Comparison of ENCODE assay signal across 17 mouse cellular contexts in genomic region chr1:35694775-35695591, GRCm38 (mm10).
A peak's percentile ranks its signal among the peaks of the same experiment; 100 is the strongest.
DNase-seq lines count a peak whose midpoint lies in the region; ATAC-seq and TF ChIP-seq lines count a peak whose summit lies in the region.
"Had no signal": no experiment of that assay in that cellular context is flagged by ENCODE, and none has a peak within 500 bp of the region (broad histone marks: within the 10 kb centered on the region; RNA-seq: fewer than 3 reads in every experiment).

No protein-coding gene starts in this region.

- no peak overlapping the region for H3K9ac ChIP-seq in lung, embryonic 14.5 days
- no peak overlapping the region for H3K9ac ChIP-seq in lung, postnatal 0 days (replicated peaks; ENCODE audit: low read depth)
- H3K9ac ChIP-seq in forebrain, embryonic 13.5 days: no peak overlapping the region; the same call in 1 of the 2 replicates
- H3K9ac ChIP-seq in neural tube, embryonic 14.5 days (replicated peaks; ENCODE audit: low read depth, low read length): no peak overlapping the region
- H3K9ac ChIP-seq: embryonic facial prominence, embryonic 13.5 days; heart, embryonic 13.5 days; limb, embryonic 12.5 days; stomach, embryonic 15.5 days had no signal

- H3K9me3 ChIP-seq in lung, embryonic 14.5 days (ENCODE audit: low read depth, low read length): no peaks in the 10 kb centered on the region
- H3K9me3 ChIP-seq in lung, postnatal 0 days (ENCODE audit: low read length): no peaks in the 10 kb centered on the region
- no peaks in the 10 kb centered on the region for H3K9me3 ChIP-seq in forebrain, embryonic 13.5 days (replicated peaks)
- no peaks in the 10 kb centered on the region for H3K9me3 ChIP-seq in neural tube, embryonic 14.5 days (ENCODE audit: control insufficient read depth, low read length)
- H3K9me3 ChIP-seq: embryonic facial prominence, embryonic 13.5 days; limb, embryonic 12.5 days; stomach, embryonic 15.5 days had no signal

- TF ChIP-seq CTCF in lung, embryonic 14.5 days (IDR thresholded peaks at IDR 0.05; ENCODE audit: low read depth): no peak
- TF ChIP-seq CTCF in lung, postnatal 0 days (IDR thresholded peaks at IDR 0.05): no peak

- H3K27ac ChIP-seq in lung, embryonic 14.5 days (ENCODE audit: low read depth): no peak overlapping the region
- H3K27ac ChIP-seq in lung, postnatal 0 days (ENCODE audit: low read length): no peak overlapping the region
- H3K27ac ChIP-seq in forebrain, embryonic 13.5 days: peak overlapping the region; percentile 44; the same call in 1 of the 2 replicates
- no peak overlapping the region for H3K27ac ChIP-seq in neural tube, embryonic 14.5 days (ENCODE audit: low read depth, low read length)
- H3K27ac ChIP-seq: embryonic facial prominence, embryonic 13.5 days; gastrocnemius, adult 2 months; heart, embryonic 13.5 days; limb, embryonic 12.5 days; stomach, embryonic 15.5 days had no signal

- no peaks in the 10 kb centered on the region for H3K4me1 ChIP-seq in lung, embryonic 14.5 days (ENCODE audit: insufficient read depth)
- no peaks in the 10 kb centered on the region for H3K4me1 ChIP-seq in lung, postnatal 0 days (ENCODE audit: insufficient read depth, low read depth, low read length)
- peaks cover 23% of the 10 kb centered on the region for H3K4me1 ChIP-seq in forebrain, embryonic 13.5 days
- H3K4me1 ChIP-seq in neural tube, embryonic 14.5 days (ENCODE audit: control insufficient read depth, insufficient read depth, low read length): no peaks in the 10 kb centered on the region
- H3K4me1 ChIP-seq: limb, embryonic 12.5 days; stomach, embryonic 15.5 days had no signal

- no peaks in the 10 kb centered on the region for H3K27me3 ChIP-seq in lung, embryonic 14.5 days (ENCODE audit: insufficient read depth, low read length)
- no peaks in the 10 kb centered on the region for H3K27me3 ChIP-seq in lung, postnatal 0 days (replicated peaks; ENCODE audit: insufficient read depth, low read length)
- no peaks in the 10 kb centered on the region for H3K27me3 ChIP-seq in forebrain, embryonic 13.5 days
- no peaks in the 10 kb centered on the region for H3K27me3 ChIP-seq in neural tube, embryonic 14.5 days (ENCODE audit: control insufficient read depth, insufficient read depth, low read length)
- H3K27me3 ChIP-seq: embryonic facial prominence, embryonic 13.5 days; stomach, embryonic 15.5 days had no signal

- H3K4me3 ChIP-seq in lung, embryonic 14.5 days (ENCODE audit: low read depth, low read length): no peak overlapping the region
- H3K4me3 ChIP-seq in lung, postnatal 0 days (ENCODE audit: low read depth, low read length): no peak overlapping the region
- H3K4me3 ChIP-seq in forebrain, embryonic 13.5 days: no peak overlapping the region
- H3K4me3 ChIP-seq in neural tube, embryonic 14.5 days (ENCODE audit: low read depth, low read length): no peak overlapping the region
- H3K4me3 ChIP-seq: embryonic facial prominence, embryonic 13.5 days; gastrocnemius, adult 2 months; heart, embryonic 13.5 days; limb, embryonic 12.5 days; myocyte; stomach, embryonic 15.5 days had no signal

- 52% methylated on average over 15 of the region's 15 CpGs for WGBS in lung, embryonic 14.5 days
- 57% methylated on average over 15 of the region's 15 CpGs for WGBS in lung, postnatal 0 days
- 7% methylated on average over 15 of the region's 15 CpGs for WGBS in forebrain, embryonic 13.5 days
- WGBS in neural tube, embryonic 14.5 days: 24% methylated on average over 15 of the region's 15 CpGs

- no peak for ATAC-seq in lung, embryonic 14.5 days (ENCODE audit: insufficient read depth)
- ATAC-seq in lung, postnatal 0 days: no peak
- peak; percentile 60; the same call in 1 of the 2 replicates for ATAC-seq in forebrain, embryonic 13.5 days
- ATAC-seq in neural tube, embryonic 14.5 days (ENCODE audit: low read depth): peak; percentile 60; the same call in 1 of the 2 replicates
- no peak for ATAC-seq in CD4-positive, CD25-positive, alpha-beta regulatory T cell, adult 4 months

- no peaks in the 10 kb centered on the region for H3K36me3 ChIP-seq in lung, embryonic 14.5 days (ENCODE audit: insufficient read depth)
- no peaks in the 10 kb centered on the region for H3K36me3 ChIP-seq in lung, postnatal 0 days (ENCODE audit: insufficient read depth, low read length)
- H3K36me3 ChIP-seq in forebrain, embryonic 13.5 days (ENCODE audit: poor library complexity, severe bottlenecking): no peaks in the 10 kb centered on the region
- no peaks in the 10 kb centered on the region for H3K36me3 ChIP-seq in neural tube, embryonic 14.5 days (ENCODE audit: control insufficient read depth, insufficient read depth, low read length)
- H3K36me3 ChIP-seq: embryonic facial prominence, embryonic 13.5 days; heart, embryonic 13.5 days; limb, embryonic 12.5 days; stomach, embryonic 15.5 days had no signal

- TF ChIP-seq EP300 in lung, postnatal 0 days (IDR thresholded peaks at IDR 0.05): no peak

- H3K4me2 ChIP-seq in lung, embryonic 14.5 days: no peak overlapping the region
- no peak overlapping the region for H3K4me2 ChIP-seq in lung, postnatal 0 days (replicated peaks; ENCODE audit: low read depth, low read length)
- peak overlapping the region; percentile 35 for H3K4me2 ChIP-seq in forebrain, embryonic 13.5 days
- H3K4me2 ChIP-seq in neural tube, embryonic 14.5 days (ENCODE audit: low read depth, low read length): no peak overlapping the region
- H3K4me2 ChIP-seq: embryonic facial prominence, embryonic 13.5 days; heart, embryonic 13.5 days; limb, embryonic 12.5 days; stomach, embryonic 15.5 days had no signal

- DNase-seq in lung, embryonic 14.5 days: peak; percentile 17
- no peak for DNase-seq in lung, postnatal 0 days (ENCODE audit: low spot score)
- DNase-seq in mesoderm, embryonic 11.5 days (ENCODE audit: low read depth, low spot score): peak; percentile 61
- no peak for DNase-seq in heart, postnatal 4 days
- DNase-seq in cerebellum, adult 8-10 months: no peak
- DNase-seq: B cell, adult 2 months; gastrocnemius, adult 2 months; kidney, adult 18-20 months; right cerebral cortex, postnatal 14 days had no signal

Comparison
In these comparisons a context has a peak if more than half of its experiments do, and no peak if none do; other contexts are left out.
1. DNase-seq: peak in lung, embryonic 14.5 days (single experiment) and mesoderm, embryonic 11.5 days (single experiment); none in lung, postnatal 0 days (single experiment), heart, postnatal 4 days (single experiment) and cerebellum, adult 8-10 months (single experiment).
2. ATAC-seq: peak in forebrain, embryonic 13.5 days (single experiment) and neural tube, embryonic 14.5 days (single experiment); none in lung, embryonic 14.5 days (single experiment), lung, postnatal 0 days (single experiment) and CD4-positive, CD25-positive, alpha-beta regulatory T cell, adult 4 months (single experiment).